Mouse (Mus musculus): Measurements from ENCODE around the gene Tcp11. TPM values are rescaled to one million over a fixed set of nuclear protein-coding genes. Genes with fewer than 3 reads are reported as not detected.

The Tcp11 gene
- polyA plus RNA-seq, 1 experiment from 2014 or later: 1.3 TPM

DNA sequence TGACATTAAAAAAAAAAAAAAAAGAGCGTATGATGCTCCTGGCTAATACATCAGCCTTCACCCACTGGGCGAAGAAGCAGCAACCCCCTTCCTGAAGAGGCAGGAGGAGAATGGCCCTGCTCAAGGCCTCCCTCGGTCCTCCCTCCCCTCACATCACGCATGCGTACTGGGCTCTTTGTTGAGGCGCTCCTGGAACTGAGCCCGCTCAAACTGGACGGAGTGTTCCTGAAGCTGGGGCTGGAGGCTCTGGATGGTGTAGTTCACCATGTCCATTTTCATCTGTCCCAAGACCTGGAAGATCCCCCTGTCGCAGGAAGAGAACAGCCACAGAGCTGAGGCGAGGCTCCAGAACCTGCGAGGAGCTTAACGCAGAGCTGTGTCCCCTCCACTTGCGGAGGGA, 10.2 kb downstream of the Tcp11 start:
- H3K27ac ChIP-seq (replicated peaks; ENCODE audit: low read depth, low read length): no peak overlapping the region
- H3K4me2 ChIP-seq (ENCODE audit: low read depth, low read length): no peak overlapping the region
- WGBS: 92% methylated on average over 13 of the region's 13 CpGs
- no peak overlapping the region for H3K9ac ChIP-seq (replicated peaks; ENCODE audit: low read length)
- DNase-seq (ENCODE audit: low spot score) (no peak), ATAC-seq (replicated peaks; ENCODE audit: insufficient number of reproducible peaks, low FRiP score, low TSS enrichment, low read depth) (no peak)
- H3K9me3 ChIP-seq (replicated peaks; ENCODE audit: control insufficient read depth, low read length): no peaks in the 10 kb centered on the region
- H3K36me3 ChIP-seq (replicated peaks; ENCODE audit: control insufficient read depth, insufficient read depth, low read depth, low read length): no peaks in the 10 kb centered on the region
- H3K4me1 ChIP-seq (ENCODE audit: control insufficient read depth, insufficient read depth, low read length): no peaks in the 10 kb centered on the region; the same call in 1 of the 2 replicates
- no peaks in the 10 kb centered on the region for H3K27me3 ChIP-seq (ENCODE audit: control insufficient read depth, insufficient read depth, low read length)
- no peak overlapping the region for H3K4me3 ChIP-seq (ENCODE audit: low read depth, low read length)

DNA sequence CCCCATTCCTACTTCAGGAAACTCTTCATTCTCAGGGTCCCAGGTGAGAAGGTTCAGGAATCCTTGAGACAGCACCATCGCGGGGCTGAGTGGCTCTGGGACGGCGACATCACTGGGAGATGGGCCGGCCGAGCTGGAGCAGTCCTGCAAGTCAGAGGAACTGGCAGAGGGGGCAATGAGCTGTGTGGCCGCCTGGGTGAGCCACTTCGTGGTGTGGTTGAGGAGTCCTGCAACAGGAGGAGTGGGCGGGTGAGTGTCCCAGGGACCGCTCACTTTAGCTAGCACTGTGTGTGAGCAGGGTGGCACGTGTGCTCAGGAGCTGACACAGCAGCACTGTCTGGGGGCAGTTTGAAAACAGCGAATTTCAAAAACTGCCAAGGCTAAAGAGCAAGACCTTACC, 11.0 kb downstream of the Tcp11 start:
- WGBS: 22% methylated on average over 12 of the region's 12 CpGs
- no peaks in the 10 kb centered on the region for H3K36me3 ChIP-seq (replicated peaks; ENCODE audit: control insufficient read depth, insufficient read depth, low read depth, low read length)
- no peaks in the 10 kb centered on the region; the same call in 1 of the 2 replicates for H3K4me1 ChIP-seq (ENCODE audit: control insufficient read depth, insufficient read depth, low read length)
- H3K4me3 ChIP-seq (ENCODE audit: low read depth, low read length): no peak overlapping the region
- no peak for DNase-seq (ENCODE audit: low spot score)
- no peak overlapping the region for H3K9ac ChIP-seq (replicated peaks; ENCODE audit: low read length)
- H3K4me2 ChIP-seq (ENCODE audit: low read depth, low read length): no peak overlapping the region
- no peaks in the 10 kb centered on the region for H3K9me3 ChIP-seq (replicated peaks; ENCODE audit: control insufficient read depth, low read length)
- ATAC-seq (replicated peaks; ENCODE audit: insufficient number of reproducible peaks, low FRiP score, low TSS enrichment, low read depth): no peak
- H3K27me3 ChIP-seq (ENCODE audit: control insufficient read depth, insufficient read depth, low read length): no peaks in the 10 kb centered on the region
- no peak overlapping the region for H3K27ac ChIP-seq (replicated peaks; ENCODE audit: low read depth, low read length)

DNA sequence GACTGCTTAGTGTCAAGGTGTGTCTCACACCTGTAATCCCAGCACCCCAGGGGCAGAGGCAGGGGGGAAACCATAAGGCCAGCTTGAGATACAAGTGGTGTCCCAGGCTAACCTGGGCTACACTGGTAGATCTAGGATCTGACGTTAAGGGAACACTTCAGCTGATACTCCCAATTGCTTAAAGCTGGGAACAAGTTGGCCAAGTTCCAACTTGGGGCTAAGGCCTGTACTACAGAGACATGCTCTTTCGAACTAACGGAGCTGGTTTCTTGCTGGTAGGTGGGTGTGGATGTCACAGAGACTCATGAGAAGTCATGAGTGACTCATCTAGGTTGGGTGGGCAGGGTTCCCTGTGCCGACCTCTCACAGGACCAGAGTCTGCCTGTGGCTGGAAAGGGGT, 13.1 kb downstream of the Tcp11 start:
- Histone ChIP-seq H3K9me3 (replicated peaks; ENCODE audit: control insufficient read depth, low read length) (no peaks in the 10 kb centered on the region), H3K9ac (replicated peaks; ENCODE audit: low read length) (no peak overlapping the region), H3K27ac (replicated peaks; ENCODE audit: low read depth, low read length) (no peak overlapping the region), H3K4me3 (ENCODE audit: low read depth, low read length) (no peak overlapping the region), H3K36me3 (replicated peaks; ENCODE audit: control insufficient read depth, insufficient read depth, low read depth, low read length) (no peaks in the 10 kb centered on the region), H3K4me2 (ENCODE audit: low read depth, low read length) (no peak overlapping the region), H3K4me1 (ENCODE audit: control insufficient read depth, insufficient read depth, low read length) (no peaks in the 10 kb centered on the region), H3K27me3 (ENCODE audit: control insufficient read depth, insufficient read depth, low read length) (no peaks in the 10 kb centered on the region)
- 87% methylated on average over 4 of the region's 4 CpGs for WGBS
- no peak for DNase-seq (ENCODE audit: low spot score)
- no peak for ATAC-seq (replicated peaks; ENCODE audit: insufficient number of reproducible peaks, low FRiP score, low TSS enrichment, low read depth)

DNA sequence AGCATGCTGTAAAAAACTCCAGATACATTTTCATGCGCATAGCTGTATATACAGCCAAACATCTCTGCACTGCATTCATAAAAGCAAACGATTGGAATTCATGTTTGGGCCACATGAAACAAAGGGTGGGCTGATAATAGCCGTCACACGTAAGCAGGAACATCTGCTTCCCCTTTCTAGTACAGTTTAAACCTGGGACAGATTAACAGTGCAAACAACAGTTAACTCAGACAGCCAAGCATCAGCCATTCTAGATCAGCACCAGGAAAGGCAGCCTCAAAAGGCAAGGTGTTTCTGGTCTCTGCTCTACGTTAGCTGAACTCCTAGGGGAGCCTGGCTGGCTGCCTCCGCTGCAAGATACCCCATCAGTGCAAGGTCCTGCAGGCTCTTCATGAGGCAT, 17.3 kb downstream of the Tcp11 start:
- no peaks in the 10 kb centered on the region; the same call in 1 of the 2 replicates for H3K36me3 ChIP-seq (replicated peaks; ENCODE audit: control insufficient read depth, insufficient read depth, low read depth, low read length)
- no peak overlapping the region for H3K9ac ChIP-seq (replicated peaks; ENCODE audit: low read length)
- H3K27me3 ChIP-seq (ENCODE audit: control insufficient read depth, insufficient read depth, low read length): no peaks in the 10 kb centered on the region
- ATAC-seq (replicated peaks; ENCODE audit: insufficient number of reproducible peaks, low FRiP score, low TSS enrichment, low read depth): no peak
- peaks cover 9% of the 10 kb centered on the region for H3K4me1 ChIP-seq (ENCODE audit: control insufficient read depth, insufficient read depth, low read length)
- 49% methylated on average over 6 of the region's 6 CpGs for WGBS
- H3K27ac ChIP-seq (replicated peaks; ENCODE audit: low read depth, low read length): no peak overlapping the region; the same call in 1 of the 2 replicates
- no peak overlapping the region for H3K4me3 ChIP-seq (ENCODE audit: low read depth, low read length)
- H3K9me3 ChIP-seq (replicated peaks; ENCODE audit: control insufficient read depth, low read length): no peaks in the 10 kb centered on the region
- no peak overlapping the region for H3K4me2 ChIP-seq (ENCODE audit: low read depth, low read length)
- peak; percentile 71 for DNase-seq (ENCODE audit: low spot score)

DNA sequence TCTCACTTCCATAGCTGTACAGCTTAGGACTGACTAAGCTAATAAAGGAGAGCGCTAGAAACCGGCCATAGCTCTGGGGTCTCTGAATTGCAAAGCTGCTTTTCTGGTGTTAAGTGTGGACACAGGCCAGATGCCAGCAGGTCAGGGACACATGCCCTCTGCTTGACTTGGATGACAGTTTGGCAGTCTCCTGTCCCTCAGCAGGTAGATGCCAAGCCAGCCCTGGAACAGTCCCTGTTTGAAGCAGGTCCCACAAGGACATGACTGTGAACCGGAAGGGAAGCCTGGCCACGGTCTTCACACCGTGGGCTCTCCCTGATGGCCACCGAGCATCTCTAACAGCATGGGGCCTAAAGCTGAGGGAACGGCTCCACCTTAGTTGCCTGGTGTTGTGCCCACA, 17.7 kb downstream of the Tcp11 start:
- 70% methylated on average over 7 of the region's 7 CpGs for WGBS
- H3K4me2 ChIP-seq (ENCODE audit: low read depth, low read length): no peak overlapping the region

DNA sequence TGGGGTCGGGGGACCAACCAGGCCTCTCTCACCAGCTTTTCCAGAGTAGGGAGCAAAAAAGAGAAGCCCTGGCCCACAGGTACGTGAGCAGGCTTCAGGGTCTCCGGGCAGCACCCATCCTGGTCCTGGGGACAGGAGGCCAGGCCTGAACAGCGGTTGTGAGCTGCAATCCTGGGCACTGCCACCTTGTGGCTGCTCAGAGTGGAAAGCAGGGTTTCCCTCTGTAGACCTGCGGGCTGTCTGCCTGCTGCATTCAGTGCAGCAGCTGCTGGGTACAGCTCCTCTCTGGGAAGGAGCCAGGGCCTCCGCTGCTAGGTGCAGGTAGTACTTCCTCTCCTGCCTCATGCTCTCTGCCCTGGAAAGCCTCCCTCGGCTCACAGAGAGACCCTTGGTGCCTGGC, 19.0 kb downstream of the Tcp11 start:
- no peaks in the 10 kb centered on the region; the same call in 1 of the 2 replicates for H3K36me3 ChIP-seq (replicated peaks; ENCODE audit: control insufficient read depth, insufficient read depth, low read depth, low read length)
- peaks cover 9% of the 10 kb centered on the region for H3K4me1 ChIP-seq (ENCODE audit: control insufficient read depth, insufficient read depth, low read length)
- no peaks in the 10 kb centered on the region for H3K27me3 ChIP-seq (ENCODE audit: control insufficient read depth, insufficient read depth, low read length)
- peak overlapping the region; percentile 47; the same call in 1 of the 2 replicates for H3K27ac ChIP-seq (replicated peaks; ENCODE audit: low read depth, low read length)
- no peak overlapping the region for H3K4me3 ChIP-seq (ENCODE audit: low read depth, low read length)
- WGBS: 48% methylated on average over 7 of the region's 7 CpGs
- DNase-seq (ENCODE audit: low spot score) (peak; percentile 71), ATAC-seq (replicated peaks; ENCODE audit: insufficient number of reproducible peaks, low FRiP score, low TSS enrichment, low read depth) (no peak)
- peak overlapping the region; percentile 13; the same call in 1 of the 2 replicates for H3K9ac ChIP-seq (replicated peaks; ENCODE audit: low read length)
- no peak overlapping the region for H3K4me2 ChIP-seq (ENCODE audit: low read depth, low read length)
- no peaks in the 10 kb centered on the region for H3K9me3 ChIP-seq (replicated peaks; ENCODE audit: control insufficient read depth, low read length)

More for the DNA sequence above, 17.7 kb downstream of the Tcp11 start:
- H3K36me3 ChIP-seq (replicated peaks; ENCODE audit: control insufficient read depth, insufficient read depth, low read depth, low read length): no peaks in the 10 kb centered on the region; the same call in 1 of the 2 replicates
- no peak overlapping the region for H3K9ac ChIP-seq (replicated peaks; ENCODE audit: low read length)
- no peak overlapping the region for H3K4me3 ChIP-seq (ENCODE audit: low read depth, low read length)
- no peak overlapping the region for H3K27ac ChIP-seq (replicated peaks; ENCODE audit: low read depth, low read length)
- peaks cover 9% of the 10 kb centered on the region for H3K4me1 ChIP-seq (ENCODE audit: control insufficient read depth, insufficient read depth, low read length)
- DNase-seq (ENCODE audit: low spot score) (no peak), ATAC-seq (replicated peaks; ENCODE audit: insufficient number of reproducible peaks, low FRiP score, low TSS enrichment, low read depth) (no peak)
- H3K9me3 ChIP-seq (replicated peaks; ENCODE audit: control insufficient read depth, low read length): no peaks in the 10 kb centered on the region
- no peaks in the 10 kb centered on the region for H3K27me3 ChIP-seq (ENCODE audit: control insufficient read depth, insufficient read depth, low read length)

DNA sequence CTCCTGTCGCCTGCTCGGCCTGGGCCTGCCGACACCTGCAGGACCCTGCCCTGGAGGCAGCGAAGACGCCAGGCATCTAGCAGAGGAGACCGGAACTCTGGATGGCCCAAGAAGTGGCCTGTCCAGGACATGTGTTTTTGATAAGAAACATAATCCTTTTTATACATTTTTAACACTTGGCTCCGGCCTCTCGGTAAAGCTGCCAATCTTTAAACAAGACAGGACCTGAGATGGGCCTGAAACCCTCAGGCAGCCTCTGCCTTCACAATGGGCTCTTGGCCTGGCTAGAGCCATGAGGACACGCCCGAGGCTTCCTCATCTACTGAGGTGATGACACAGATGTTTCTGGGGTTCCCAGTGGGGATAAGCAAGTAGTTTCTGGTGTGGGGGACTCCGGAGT, 19.8 kb downstream of the Tcp11 start:
- H3K9ac ChIP-seq (replicated peaks; ENCODE audit: low read length): no peak overlapping the region
- DNase-seq (ENCODE audit: low spot score) (peak; percentile 26), ATAC-seq (replicated peaks; ENCODE audit: insufficient number of reproducible peaks, low FRiP score, low TSS enrichment, low read depth) (0 out of 2 replicates have a peak, but pooled peaks have one; percentile 14)
- no peak overlapping the region for H3K27ac ChIP-seq (replicated peaks; ENCODE audit: low read depth, low read length)
- H3K27me3 ChIP-seq (ENCODE audit: control insufficient read depth, insufficient read depth, low read length): no peaks in the 10 kb centered on the region
- H3K4me3 ChIP-seq (ENCODE audit: low read depth, low read length): no peak overlapping the region
- WGBS: 50% methylated on average over 11 of the region's 11 CpGs
- H3K4me1 ChIP-seq (ENCODE audit: control insufficient read depth, insufficient read depth, low read length): peaks cover 9% of the 10 kb centered on the region
- no peak overlapping the region for H3K4me2 ChIP-seq (ENCODE audit: low read depth, low read length)
- H3K9me3 ChIP-seq (replicated peaks; ENCODE audit: control insufficient read depth, low read length): no peaks in the 10 kb centered on the region
- H3K36me3 ChIP-seq (replicated peaks; ENCODE audit: control insufficient read depth, insufficient read depth, low read depth, low read length): no peaks in the 10 kb centered on the region; the same call in 1 of the 2 replicates

DNA sequence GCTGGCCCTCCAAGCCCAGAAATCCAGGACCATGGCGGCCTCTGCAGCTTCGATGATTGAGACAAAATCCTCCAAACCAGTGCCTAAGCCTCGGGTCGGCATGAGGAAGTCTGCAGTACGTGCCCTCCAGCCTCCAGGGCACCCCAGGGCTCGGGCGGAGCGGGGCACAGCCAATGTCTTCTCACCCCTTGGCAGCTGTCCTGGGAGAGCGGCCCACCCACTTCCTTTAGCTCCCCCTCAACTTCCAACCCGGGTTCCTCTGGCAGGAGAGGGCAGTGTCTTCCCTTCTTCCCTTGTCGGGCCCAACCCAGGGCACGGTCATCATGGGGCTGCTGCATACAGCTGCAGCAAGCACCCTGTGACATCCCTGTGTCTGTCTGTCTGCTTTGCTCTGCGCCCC, 22.1 kb downstream of the Tcp11 start:
- Histone ChIP-seq H3K36me3 (replicated peaks; ENCODE audit: control insufficient read depth, insufficient read depth, low read depth, low read length) (no peaks in the 10 kb centered on the region; the same call in 1 of the 2 replicates), H3K9me3 (replicated peaks; ENCODE audit: control insufficient read depth, low read length) (no peaks in the 10 kb centered on the region), H3K4me2 (ENCODE audit: low read depth, low read length) (no peak overlapping the region), H3K4me3 (ENCODE audit: low read depth, low read length) (no peak overlapping the region), H3K27ac (replicated peaks; ENCODE audit: low read depth, low read length) (no peak overlapping the region), H3K4me1 (ENCODE audit: control insufficient read depth, insufficient read depth, low read length) (peaks cover 9% of the 10 kb centered on the region), H3K9ac (replicated peaks; ENCODE audit: low read length) (no peak overlapping the region), H3K27me3 (ENCODE audit: control insufficient read depth, insufficient read depth, low read length) (no peaks in the 10 kb centered on the region)
- DNase-seq (ENCODE audit: low spot score) (no peak), ATAC-seq (replicated peaks; ENCODE audit: insufficient number of reproducible peaks, low FRiP score, low TSS enrichment, low read depth) (no peak)
- 84% methylated on average over 13 of the region's 13 CpGs for WGBS
